Mouse (Mus musculus): ENCODE results near the gene Large1.

The Large1 gene

GRCm38 (mm10) chr8:72777797-72778196 is 575.5 kb downstream of the Large1 start:
- DNase-seq (ENCODE audit: low spot score): no peak

- DNase-seq (ENCODE audit: low spot score): no peak
Measured at GRCm38 (mm10) chr8:72766777-72767176, 586.6 kb downstream of the Large1 start.

- no peak for DNase-seq (ENCODE audit: low spot score)
Measured at GRCm38 (mm10) chr8:72765696-72766095, 587.6 kb downstream of the Large1 start.

Data from adipocyte (in vitro differentiated cells).